Mouse (Mus musculus): ENCODE measurements around the gene Prl8a6.
A peak's percentile ranks its signal among the peaks of the same experiment; 100 is the strongest.

Gene Prl8a6

GRCm38 (mm10) chr13:27438588-27438987, at the start of gene Prl8a6:
TSS of gene Prl8a6 (minus strand) at chr13:27438688.
- DNase-seq (ENCODE audit: low read depth): no peak

- DNase-seq (ENCODE audit: low read depth): peak; percentile 49
Measured at GRCm38 (mm10) chr13:27433159-27433558, 5.3 kb downstream of the Prl8a6 start.

GRCm38 (mm10) chr13:27413640-27414039, 24.8 kb downstream of the Prl8a6 start:
- no peak for DNase-seq (ENCODE audit: low read depth)

GRCm38 (mm10) chr13:27399061-27399724, 39.3 kb downstream of the Prl8a6 start:
- DNase-seq (ENCODE audit: low read depth): no peak

GRCm38 (mm10) chr13:27390746-27391145, 47.7 kb downstream of the Prl8a6 start, which contains the start of gene Prl2b1:
TSS of gene Prl2b1 (minus strand) at chr13:27390846.
- DNase-seq (ENCODE audit: low read depth): no peak

All from NIH3T3 (cell line).